ENCODE assay signal across 8 mouse cellular contexts in genomic region chr2:4559211-4559882, GRCm38 (mm10).
A peak's percentile ranks its signal among the peaks of the same experiment; 100 is the strongest.
DNase-seq lines count a peak whose midpoint lies in the region; ATAC-seq and TF ChIP-seq lines count a peak whose summit lies in the region.

No protein-coding gene starts in this region.

- peaks cover 65% of the 10 kb centered on the region for H3K4me1 ChIP-seq in embryonic facial prominence, embryonic 14.5 days (ENCODE audit: control insufficient read depth, insufficient read depth, low read length)
- peaks cover 90% of the 10 kb centered on the region for H3K4me1 ChIP-seq in limb, embryonic 13.5 days
- H3K4me1 ChIP-seq in midbrain, embryonic 15.5 days = peaks cover 60% of the 10 kb centered on the region
- H3K4me1 ChIP-seq in spleen, adult 2 months (ENCODE audit: control insufficient read depth, insufficient read depth, insufficient read length) = peaks cover 3% of the 10 kb centered on the region; the same call in 1 of the 2 replicates

- no peak for TF ChIP-seq CTCF in spleen, adult 2 months (IDR thresholded peaks at IDR 0.05; ENCODE audit: extremely low read depth, insufficient read depth, insufficient read length, insufficient replicate concordance)

- H3K4me3 ChIP-seq in embryonic facial prominence, embryonic 14.5 days (ENCODE audit: low read depth, low read length) = peak overlapping the region; percentile 48
- peak overlapping the region; percentile 51 for H3K4me3 ChIP-seq in limb, embryonic 13.5 days
- peak overlapping the region; percentile 31 for H3K4me3 ChIP-seq in midbrain, embryonic 15.5 days
- H3K4me3 ChIP-seq in spleen, adult 2 months (ENCODE audit: extremely low read depth, insufficient read depth, insufficient read length) = peak overlapping the region; percentile 73

- under 1% methylated on average over 27 of the region's 27 CpGs for WGBS in embryonic facial prominence, embryonic 14.5 days
- WGBS in limb, embryonic 13.5 days = under 1% methylated on average over 26 of the region's 27 CpGs
- 1% methylated on average over 27 of the region's 27 CpGs for WGBS in midbrain, embryonic 15.5 days
- under 1% methylated on average over 27 of the region's 27 CpGs for WGBS in spleen, adult 2 months

- H3K4me2 ChIP-seq in embryonic facial prominence, embryonic 14.5 days (ENCODE audit: low read depth, low read length) = peak overlapping the region; percentile 69
- peak overlapping the region; percentile 78 for H3K4me2 ChIP-seq in limb, embryonic 13.5 days (replicated peaks)
- peak overlapping the region; percentile 57 for H3K4me2 ChIP-seq in midbrain, embryonic 15.5 days

- peak overlapping the region; percentile 95 for H3K27ac ChIP-seq in embryonic facial prominence, embryonic 14.5 days (replicated peaks; ENCODE audit: low read depth, low read length)
- peak overlapping the region; percentile 95 for H3K27ac ChIP-seq in limb, embryonic 13.5 days
- peak overlapping the region; percentile 77 for H3K27ac ChIP-seq in midbrain, embryonic 15.5 days
- peak overlapping the region; percentile 69 for H3K27ac ChIP-seq in spleen, adult 2 months (ENCODE audit: insufficient read depth, low read length)

- H3K36me3 ChIP-seq in embryonic facial prominence, embryonic 14.5 days (ENCODE audit: control insufficient read depth, insufficient read depth, low read length) = 0 out of 2 replicates have a peak, but pooled peaks cover 6% of the 10 kb centered on the region
- peaks cover 11% of the 10 kb centered on the region; the same call in 1 of the 2 replicates for H3K36me3 ChIP-seq in limb, embryonic 13.5 days
- no peaks in the 10 kb centered on the region for H3K36me3 ChIP-seq in midbrain, embryonic 15.5 days (replicated peaks)
- no peaks in the 10 kb centered on the region for H3K36me3 ChIP-seq in spleen, adult 2 months (ENCODE audit: control insufficient read depth, insufficient read depth, low read length)

- H3K27me3 ChIP-seq in embryonic facial prominence, embryonic 14.5 days (replicated peaks; ENCODE audit: control insufficient read depth, insufficient read depth, low read length) = no peaks in the 10 kb centered on the region
- H3K27me3 ChIP-seq in limb, embryonic 13.5 days = no peaks in the 10 kb centered on the region
- no peaks in the 10 kb centered on the region for H3K27me3 ChIP-seq in midbrain, embryonic 15.5 days (replicated peaks)
- H3K27me3 ChIP-seq in spleen, adult 2 months (ENCODE audit: control insufficient read depth, insufficient read depth, low read length) = no peaks in the 10 kb centered on the region

- H3K9me3 ChIP-seq in embryonic facial prominence, embryonic 14.5 days (ENCODE audit: control insufficient read depth, low read length) = no peaks in the 10 kb centered on the region
- H3K9me3 ChIP-seq in limb, embryonic 13.5 days = no peaks in the 10 kb centered on the region
- H3K9me3 ChIP-seq in midbrain, embryonic 15.5 days = no peaks in the 10 kb centered on the region

- peak; percentile 9; the same call in 1 of the 2 replicates for TF ChIP-seq POLR2A in spleen, adult 2 months (IDR thresholded peaks at IDR 0.05; ENCODE audit: low read depth, low read length)

- peak; percentile 63 for DNase-seq in A20 (ENCODE audit: low read depth, low spot score)
- peak; percentile 37 to 58 for DNase-seq in adrenal gland, postnatal 4 days (ENCODE audit: low spot score in 2 of 2)
- peak; percentile 96 for DNase-seq in embryonic facial prominence, embryonic 14.5 days (ENCODE audit: low spot score)
- peak; percentile 95 for DNase-seq in heart, adult 8-10 months (ENCODE audit: low spot score)
- DNase-seq in kidney, adult 9 months = peak; percentile 85
- peak in 1 of 2 experiments; percentile 40 for DNase-seq in spleen, adult 2 months (ENCODE audit: low read depth in 1 of 2, low spot score in 2 of 2)

- H3K9ac ChIP-seq in embryonic facial prominence, embryonic 14.5 days (ENCODE audit: low read depth, low read length) = peak overlapping the region; percentile 71
- peak overlapping the region; percentile 70 for H3K9ac ChIP-seq in limb, embryonic 13.5 days
- peak overlapping the region; percentile 31; the same call in 1 of the 2 replicates for H3K9ac ChIP-seq in midbrain, embryonic 15.5 days

- peak; percentile 89 for ATAC-seq in embryonic facial prominence, embryonic 14.5 days (ENCODE audit: low read depth)
- peak; percentile 82 for ATAC-seq in limb, embryonic 13.5 days (ENCODE audit: low FRiP score, low read depth)
- peak; percentile 83 for ATAC-seq in midbrain, embryonic 15.5 days (replicated peaks)
